Mouse (Mus musculus) bone marrow macrophage, adult 2 months (primary cell): ENCODE measurements around the gene Krtap1-3. TPM values are rescaled to one million over a fixed set of nuclear protein-coding genes. Genes with fewer than 3 reads are reported as not detected.
"Not testable (repeated sequence)": the region's sequence is repeated elsewhere in the genome, so short reads cannot be mapped to it uniquely, and the experiment has no call there.

Source experiments
- H3K27ac ChIP-seq: 2 replicates; pipeline ENCODE4 v1.5.1; 2012; ENCODE audit warnings: low read depth, low read length; ENCODE audit not compliant: insufficient read depth
- H3K4me1 ChIP-seq: 2 replicates; pipeline ENCODE4 v1.6.1; 2012; ENCODE audit warnings: low read length; ENCODE audit not compliant: control insufficient read depth, insufficient read depth
- H3K4me3 ChIP-seq: 2 replicates; pipeline ENCODE4 v1.5.1; 2012; ENCODE audit warnings: mild to moderate bottlenecking, low read length, moderate library complexity; ENCODE audit not compliant: insufficient read depth
- CTCF ChIP-seq: IDR thresholded peaks from 2 replicates; pipeline ENCODE4 v1.5.1; 2012; ENCODE audit warnings: low read depth, mild to moderate bottlenecking, low read length, moderate library complexity
- POLR2A ChIP-seq: IDR thresholded peaks from 2 replicates; pipeline ENCODE4 v1.6.1; 2012; ENCODE audit warnings: mild to moderate bottlenecking, low read depth, low read length, borderline replicate concordance
- polyA plus RNA-seq: library from polyadenylated mRNA; stranded (reverse); fragments of >200 nt; gene quantifications from 2 replicates; pipeline ENCODE4 v1.2.4, GENCODE M21; 2012; ENCODE audit not compliant: missing spikeins, insufficient read depth, insufficient read length

The Krtap1-3 gene
- not detected in 2 replicates for polyA plus RNA-seq

DNA sequence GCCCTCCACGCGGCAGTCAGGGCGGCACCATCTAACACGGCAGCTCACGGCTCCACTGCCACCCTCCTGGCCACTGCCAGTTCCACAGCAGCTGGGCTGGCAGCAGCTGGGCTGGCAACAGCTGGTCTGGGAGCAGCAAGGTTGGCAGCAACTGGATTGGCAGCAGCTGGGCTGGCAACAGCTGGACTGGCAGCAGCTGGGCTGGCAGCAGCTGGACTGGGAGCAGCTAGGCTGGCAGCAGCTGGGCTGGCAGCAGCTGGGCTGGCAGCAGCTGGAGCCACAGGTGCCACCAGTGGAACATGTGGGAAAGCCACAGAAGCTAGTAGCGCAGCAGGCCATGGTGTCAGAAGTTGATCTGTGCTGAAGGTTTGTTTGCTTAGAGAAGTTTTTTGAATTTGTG, at the start of gene Krtap1-3:
Gene Krtap1-3, minus strand, starts transcription at position 359 of the 400 bp plus-strand sequence.
- no peak within 1 kb of the TSS for H3K27ac ChIP-seq
- H3K4me3 ChIP-seq = no peak within 1 kb of the TSS
- TF ChIP-seq POLR2A = no peak
- no peak for TF ChIP-seq CTCF
- H3K4me1 ChIP-seq = no peaks in the 10 kb centered on the region

- Histone ChIP-seq H3K4me3 (no peak overlapping the region), H3K4me1 (no peaks in the 10 kb centered on the region), H3K27ac (no peak overlapping the region)
- TF ChIP-seq POLR2A (no peak), CTCF (no peak)
These were observed 49.8 kb upstream of the Krtap1-3 start for GRCm38 (mm10) chr11:99640926-99641325.

- Histone ChIP-seq H3K4me1 (no peaks in the 10 kb centered on the region), H3K4me3 (no peak overlapping the region), H3K27ac (no peak overlapping the region)
- TF ChIP-seq POLR2A (no peak), CTCF (no peak)
These were observed 45.9 kb upstream of the Krtap1-3 start for GRCm38 (mm10) chr11:99637086-99637485.

DNA sequence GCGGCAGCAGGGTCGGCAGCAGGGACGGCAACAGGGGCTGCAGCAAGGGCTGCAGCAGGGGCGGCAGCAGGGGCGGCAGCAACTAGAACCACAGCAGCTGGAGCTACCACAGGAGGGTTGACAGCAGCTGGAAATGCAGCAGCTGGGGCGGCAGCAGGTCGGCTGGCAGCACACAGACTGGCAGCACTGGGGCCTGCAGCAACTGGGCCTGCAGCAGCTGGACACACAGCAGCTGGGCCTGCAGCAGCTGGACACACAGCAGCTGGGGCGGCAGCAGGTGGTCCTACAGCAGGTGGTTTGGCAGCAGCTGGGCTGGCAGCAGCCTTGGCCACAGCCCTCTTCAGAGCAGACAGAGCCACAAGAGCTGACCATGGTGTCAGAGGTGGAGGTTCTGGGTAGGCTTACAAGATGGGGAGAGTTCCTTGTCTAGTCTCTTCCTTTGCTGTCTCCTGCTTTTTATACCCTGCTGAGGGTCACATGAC, 43.6 kb upstream of the Krtap1-3 start, which contains the start of gene Krtap4-2:
Gene Krtap4-2, minus strand, starts transcription at position 432 of the 482 bp plus-strand sequence.
- Histone ChIP-seq H3K27ac (no peak within 1 kb of the TSS), H3K4me3 (no peak within 1 kb of the TSS), H3K4me1 (no peaks in the 10 kb centered on the region)
- TF ChIP-seq POLR2A = no peak
- no peak for TF ChIP-seq CTCF

DNA sequence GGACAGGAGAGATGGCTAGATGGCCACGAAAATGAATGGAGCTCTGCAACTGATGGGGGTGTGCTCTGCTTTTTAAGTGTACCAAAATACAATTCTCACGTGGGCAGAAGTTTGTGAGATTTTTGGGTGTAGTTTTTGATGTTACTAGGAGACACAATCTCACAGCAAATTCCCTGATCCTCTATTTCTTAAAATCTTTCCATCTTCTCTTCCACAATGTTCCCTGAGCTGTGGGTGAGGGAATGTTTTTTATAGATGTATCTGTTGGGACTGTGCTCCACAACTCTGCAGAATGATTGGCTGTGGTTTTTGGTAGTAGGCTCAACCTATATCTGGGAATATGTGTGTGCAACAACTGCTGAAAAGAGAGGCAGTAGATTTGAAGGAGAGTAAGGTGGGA, 42.2 kb upstream of the Krtap1-3 start:
- no peak for TF ChIP-seq CTCF
- no peak for TF ChIP-seq POLR2A
- Histone ChIP-seq H3K4me1 (no peaks in the 10 kb centered on the region), H3K27ac (no peak overlapping the region), H3K4me3 (no peak overlapping the region)

DNA sequence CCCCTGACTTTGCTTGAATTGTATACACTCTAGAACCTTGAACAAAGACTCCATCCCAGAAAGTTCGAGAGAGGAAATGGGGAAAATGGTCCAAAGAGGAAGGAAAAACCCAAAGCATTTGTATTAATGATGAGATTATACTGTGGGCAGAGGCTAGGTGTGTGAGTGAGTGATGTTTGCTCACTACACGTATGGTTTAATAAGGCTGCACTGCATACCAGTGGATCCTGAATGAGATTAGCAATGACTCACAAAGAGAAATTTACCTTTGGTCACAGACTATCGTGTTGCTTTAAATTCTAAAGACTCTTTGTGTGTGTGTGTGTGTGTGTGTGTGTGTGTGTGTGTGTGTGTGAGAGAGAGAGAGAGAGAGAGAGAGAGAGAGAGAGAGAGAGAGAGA, 39.8 kb upstream of the Krtap1-3 start:
- Histone ChIP-seq H3K27ac (no peak overlapping the region), H3K4me1 (no peaks in the 10 kb centered on the region), H3K4me3 (no peak overlapping the region)
- TF ChIP-seq POLR2A = no peak
- no peak for TF ChIP-seq CTCF

DNA sequence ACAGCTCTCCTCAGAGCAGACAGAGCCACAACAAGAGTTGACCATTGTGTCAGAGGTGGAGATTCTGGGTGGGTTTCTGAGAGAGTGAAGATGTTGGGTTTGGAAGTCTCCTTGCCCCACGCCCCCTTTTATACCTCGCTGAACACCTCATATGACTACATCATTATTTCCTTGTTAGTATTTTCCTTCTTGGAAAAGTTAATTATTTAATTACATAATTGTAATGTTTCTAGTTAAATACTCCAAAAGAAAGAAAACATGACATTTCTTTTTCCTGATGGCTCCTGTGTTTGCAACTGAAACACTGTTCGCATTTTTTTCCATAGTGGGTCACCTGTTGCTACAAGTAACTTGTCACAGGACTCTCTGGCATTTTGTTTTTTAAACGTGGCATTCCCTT, 37.0 kb upstream of the Krtap1-3 start, which contains the start of gene Krtap4-1:
Gene Krtap4-1, minus strand, starts transcription at position 101 of the 400 bp plus-strand sequence.
- H3K4me1 ChIP-seq = no peaks in the 10 kb centered on the region
- TF ChIP-seq CTCF (no peak), POLR2A (no peak)
- no peak within 1 kb of the TSS for H3K4me3 ChIP-seq
- no peak within 1 kb of the TSS for H3K27ac ChIP-seq

GRCm38 (mm10) chr11:99620335-99620734, 29.2 kb upstream of the Krtap1-3 start, which contains the start of gene Gm11562:
Gene Gm11562, minus strand, starts transcription at chr11:99620435.
- no peak for TF ChIP-seq POLR2A
- TF ChIP-seq CTCF = no peak

DNA sequence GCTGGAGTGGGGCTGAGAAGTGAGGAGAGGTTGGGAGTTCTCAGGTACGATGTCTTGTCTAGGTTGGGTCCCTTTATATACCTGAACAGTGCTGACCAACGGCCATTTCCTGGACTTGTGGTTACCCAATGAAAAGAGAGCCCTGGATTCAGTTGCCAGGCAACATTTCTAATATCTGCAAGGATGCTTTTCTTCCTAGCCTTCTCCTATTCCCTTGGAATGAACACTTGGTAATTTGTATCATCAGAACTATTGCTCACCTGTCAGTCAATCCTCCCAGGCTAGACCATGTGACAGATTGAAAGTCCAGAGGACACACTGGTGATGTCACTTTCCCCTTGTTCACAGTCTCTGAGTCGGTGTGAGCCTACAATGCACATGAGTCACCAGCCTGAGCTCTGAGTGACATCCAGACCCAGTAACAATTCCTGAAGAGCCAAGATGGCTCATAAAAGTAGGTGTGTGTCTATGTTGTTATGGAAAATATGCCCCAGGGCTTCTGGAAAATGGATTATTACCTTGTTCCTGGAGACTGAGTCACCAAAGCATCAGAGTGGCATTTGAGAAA, 23.7 kb upstream of the Krtap1-3 start, which contains the start of gene Krtap2-4:
Gene Krtap2-4, minus strand, starts transcription at position 51 of the 568 bp plus-strand sequence.
- no peak within 1 kb of the TSS for H3K4me3 ChIP-seq
- no peaks in the 10 kb centered on the region for H3K4me1 ChIP-seq
- no peak within 1 kb of the TSS for H3K27ac ChIP-seq
- TF ChIP-seq POLR2A (no peak), CTCF (no peak)

More at GRCm38 (mm10) chr11:99620335-99620734, 29.2 kb upstream of the Krtap1-3 start, which contains the start of gene Gm11562:
- no peaks in the 10 kb centered on the region for H3K4me1 ChIP-seq
- H3K4me3 ChIP-seq = no peak within 1 kb of the TSS
- H3K27ac ChIP-seq = no peak within 1 kb of the TSS

DNA sequence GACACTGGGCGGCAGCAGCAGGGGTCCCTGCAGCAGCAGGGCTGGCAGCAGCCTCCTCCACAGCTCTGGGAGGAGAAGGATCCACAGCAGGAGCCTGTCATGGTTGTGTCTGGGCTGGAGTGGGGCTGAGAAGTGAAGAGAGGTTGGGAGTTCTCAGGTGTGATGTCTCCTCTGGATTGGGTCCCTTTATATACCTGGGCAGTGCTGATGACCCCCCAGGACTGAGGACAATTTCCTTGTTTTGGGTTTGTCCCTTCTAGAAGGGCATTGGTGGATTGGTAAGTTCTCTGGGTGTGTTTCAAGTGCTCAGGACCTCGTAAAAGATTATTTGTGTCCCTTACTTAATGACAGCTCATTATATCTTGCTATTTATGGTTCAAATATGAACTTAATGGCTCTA, 18.9 kb upstream of the Krtap1-3 start, which contains the start of gene Gm11937:
Gene Gm11937, minus strand, starts transcription at position 101 of the 400 bp plus-strand sequence.
- not testable (repeated sequence) for H3K4me1 ChIP-seq, H3K4me3 ChIP-seq, H3K27ac ChIP-seq
